Mouse (Mus musculus): ENCODE data around the gene Rragc.

Gene Rragc

GRCm38 (mm10) chr4:123952059-123952458, 34.8 kb downstream of the Rragc start:
- no peak for DNase-seq (ENCODE audit: low read depth, low spot score)

- DNase-seq (ENCODE audit: low read depth, low spot score): peak; percentile 66
These were observed 39.7 kb downstream of the Rragc start for GRCm38 (mm10) chr4:123956703-123957491.

GRCm38 (mm10) chr4:123957492-123957808, 40.2 kb downstream of the Rragc start:
- no peak for DNase-seq (ENCODE audit: low read depth, low spot score)

- DNase-seq (ENCODE audit: low read depth, low spot score): no peak
These were observed 40.6 kb downstream of the Rragc start for GRCm38 (mm10) chr4:123957891-123958290.

- no peak for DNase-seq (ENCODE audit: low read depth, low spot score)
These were observed 43.7 kb downstream of the Rragc start for GRCm38 (mm10) chr4:123960955-123961354.

GRCm38 (mm10) chr4:123962721-123963120, 45.5 kb downstream of the Rragc start:
- DNase-seq (ENCODE audit: low read depth, low spot score): no peak

GRCm38 (mm10) chr4:123968663-123969321, 51.5 kb downstream of the Rragc start:
- no peak for DNase-seq (ENCODE audit: low read depth, low spot score)

- no peak for DNase-seq (ENCODE audit: low read depth, low spot score)
These were observed 52.2 kb downstream of the Rragc start for GRCm38 (mm10) chr4:123969458-123969857.

- DNase-seq (ENCODE audit: low read depth, low spot score): no peak
These were observed 53.8 kb downstream of the Rragc start for GRCm38 (mm10) chr4:123971059-123971458.

GRCm38 (mm10) chr4:123972423-123973049, 55.3 kb downstream of the Rragc start:
- no peak for DNase-seq (ENCODE audit: low read depth, low spot score)

GRCm38 (mm10) chr4:123982105-123982504, 64.9 kb downstream of the Rragc start:
- no peak for DNase-seq (ENCODE audit: low read depth, low spot score)

All from retina, postnatal 7 days (tissue).